Mouse (Mus musculus) forebrain, embryonic 10.5 days (tissue): Measurements from ENCODE around the gene Capn1. TPM values are rescaled to one million over a fixed set of nuclear protein-coding genes. Genes with fewer than 3 reads are reported as not detected.
A peak's percentile ranks its signal among the peaks of the same experiment; 100 is the strongest.

Source experiments
- DNase-seq: peaks from one replicate; pipeline ENCODE4 v3.0.0-alpha.2; 2017; ENCODE audit warnings: low spot score; ENCODE audit errors: extremely low spot score
- H3K27ac ChIP-seq: fragments of 300-500 bp; sonication (generic); 2 replicates; pipeline ENCODE4 v1.5.1; 2016; ENCODE audit warnings: mild to moderate bottlenecking
- H3K27me3 ChIP-seq: fragments of 300-500 bp; sonication (generic); 2 replicates; pipeline ENCODE4 v1.6.1; 2016; ENCODE audit warnings: mild to moderate bottlenecking; ENCODE audit not compliant: poor library complexity, severe bottlenecking
- H3K36me3 ChIP-seq: fragments of 300-500 bp; sonication (generic); replicated peaks from 2 replicates; pipeline ENCODE4 v1.6.1; 2016; ENCODE audit warnings: mild to moderate bottlenecking, moderate library complexity
- H3K4me1 ChIP-seq: fragments of 300-500 bp; sonication (generic); 2 replicates; pipeline ENCODE4 v1.6.1; 2016
- H3K4me3 ChIP-seq: fragments of 300-500 bp; sonication (generic); 2 replicates; pipeline ENCODE4 v1.5.1; 2016; ENCODE audit warnings: mild to moderate bottlenecking, moderate library complexity
- H3K9me3 ChIP-seq: fragments of 300-500 bp; sonication (generic); 2 replicates; pipeline ENCODE4 v1.6.1; 2016; ENCODE audit warnings: mild to moderate bottlenecking, moderate library complexity
- WGBS: fragments of 180-500 bp; shearing (Covaris S2); methylation state at CpG from one replicate; pipeline ENCODE4 v1.1.7; 2016; 5-methylcytosine and 5-hydroxymethylcytosine counted together
- polyA plus RNA-seq: library from polyadenylated mRNA; unstranded; fragments of >200 nt; fragmentation: Nextera tagmentation; extraction: Ambion mirVana; gene quantifications from 2 replicates; pipeline ENCODE4 v1.2.1, GENCODE M21; 2016

Capn1 gene
- 2.5 and 3.0 TPM in 2 replicates for polyA plus RNA-seq

GRCm38 (mm10) chr19:6015511-6016315, at the start of gene Capn1:
TSS of gene Capn1 (minus strand) at chr19:6015897.
- Histone ChIP-seq H3K27me3 (peaks cover 53% of the 10 kb centered on the region), H3K27ac (peak within 1 kb of the TSS; percentile 79), H3K9me3 (no peaks in the 10 kb centered on the region), H3K4me1 (peaks cover 21% of the 10 kb centered on the region), H3K36me3 (no peaks in the 10 kb centered on the region), H3K4me3 (peak within 1 kb of the TSS; percentile 66)
- DNase-seq: peak; percentile 78
- WGBS: 2% methylated on average over 40 of the region's 40 CpGs

GRCm38 (mm10) chr19:6063081-6063480, 47.4 kb upstream of the Capn1 start:
- WGBS: 95% methylated on average over 6 of the region's 6 CpGs
- no peaks in the 10 kb centered on the region for H3K9me3 ChIP-seq
- no peak for DNase-seq
- H3K4me1 ChIP-seq: peaks cover 62% of the 10 kb centered on the region
- H3K27ac ChIP-seq: no peak overlapping the region
- H3K36me3 ChIP-seq: peaks cover 37% of the 10 kb centered on the region
- peak overlapping the region; percentile 70; the same call in 1 of the 2 replicates for H3K4me3 ChIP-seq
- no peaks in the 10 kb centered on the region for H3K27me3 ChIP-seq

- H3K27me3 ChIP-seq: no peaks in the 10 kb centered on the region
- 82% methylated on average over 5 of the region's 5 CpGs for WGBS
- H3K36me3 ChIP-seq: peaks cover 37% of the 10 kb centered on the region
- no peaks in the 10 kb centered on the region for H3K9me3 ChIP-seq
- peak overlapping the region; percentile 70 for H3K4me3 ChIP-seq
- H3K27ac ChIP-seq: peak overlapping the region; percentile 92
- peaks cover 56% of the 10 kb centered on the region for H3K4me1 ChIP-seq
- no peak for DNase-seq
Observed at GRCm38 (mm10) chr19:6062418-6062817, 46.7 kb upstream of the Capn1 start.

GRCm38 (mm10) chr19:6061641-6062302, 46.1 kb upstream of the Capn1 start:
- peaks cover 37% of the 10 kb centered on the region for H3K36me3 ChIP-seq
- H3K9me3 ChIP-seq: no peaks in the 10 kb centered on the region
- H3K4me3 ChIP-seq: peak overlapping the region; percentile 70
- DNase-seq: peak; percentile 50
- H3K4me1 ChIP-seq: peaks cover 54% of the 10 kb centered on the region
- 4% methylated on average over 44 of the region's 44 CpGs for WGBS
- peak overlapping the region; percentile 92 for H3K27ac ChIP-seq
- no peaks in the 10 kb centered on the region for H3K27me3 ChIP-seq

- WGBS: under 1% methylated on average over 58 of the region's 58 CpGs
- DNase-seq: peak; percentile 94
- Histone ChIP-seq H3K9me3 (no peaks in the 10 kb centered on the region), H3K4me3 (peak within 1 kb of the TSS; percentile 70), H3K36me3 (peaks cover 40% of the 10 kb centered on the region), H3K27ac (peak within 1 kb of the TSS; percentile 92), H3K4me1 (peaks cover 54% of the 10 kb centered on the region), H3K27me3 (no peaks in the 10 kb centered on the region)
Observed at GRCm38 (mm10) chr19:6061021-6061533, 45.4 kb upstream of the Capn1 start, which contains the start of gene Znhit2. TSS of gene Znhit2 (plus strand) at chr19:6061192.

- Histone ChIP-seq H3K27me3 (no peaks in the 10 kb centered on the region), H3K9me3 (no peaks in the 10 kb centered on the region), H3K4me1 (peaks cover 49% of the 10 kb centered on the region), H3K27ac (no peak overlapping the region), H3K36me3 (peaks cover 58% of the 10 kb centered on the region), H3K4me3 (peak overlapping the region; percentile 85)
- DNase-seq: no peak
- WGBS: 86% methylated on average over 5 of the region's 5 CpGs
Observed at GRCm38 (mm10) chr19:6058966-6059365, 43.3 kb upstream of the Capn1 start.

- 41% methylated on average over 5 of the region's 5 CpGs for WGBS
- Histone ChIP-seq H3K4me1 (peaks cover 49% of the 10 kb centered on the region), H3K4me3 (peak overlapping the region; percentile 85), H3K27ac (peak overlapping the region; percentile 98), H3K9me3 (no peaks in the 10 kb centered on the region), H3K27me3 (no peaks in the 10 kb centered on the region), H3K36me3 (peaks cover 58% of the 10 kb centered on the region)
- no peak for DNase-seq
Observed at GRCm38 (mm10) chr19:6058513-6058912, 42.8 kb upstream of the Capn1 start.

GRCm38 (mm10) chr19:6057313-6058096, 41.8 kb upstream of the Capn1 start, which contains the start of the genes Mrpl49 and Fau:
TSS of gene Mrpl49 (minus strand) at chr19:6057785.
TSS of gene Fau (plus strand) at chr19:6057844.
- DNase-seq: peak; percentile 98
- Histone ChIP-seq H3K27ac (peak within 1 kb of the TSS; percentile 98), H3K4me3 (peak within 1 kb of the TSS; percentile 85), H3K36me3 (peaks cover 60% of the 10 kb centered on the region), H3K4me1 (peaks cover 42% of the 10 kb centered on the region), H3K27me3 (no peaks in the 10 kb centered on the region), H3K9me3 (no peaks in the 10 kb centered on the region)
- WGBS: under 1% methylated on average over 60 of the region's 63 CpGs

GRCm38 (mm10) chr19:6056696-6057095, 41.0 kb upstream of the Capn1 start:
- Histone ChIP-seq H3K27ac (peak overlapping the region; percentile 98; the same call in 1 of the 2 replicates), H3K27me3 (no peaks in the 10 kb centered on the region), H3K4me1 (peaks cover 34% of the 10 kb centered on the region), H3K36me3 (peaks cover 68% of the 10 kb centered on the region), H3K4me3 (peak overlapping the region; percentile 85), H3K9me3 (no peaks in the 10 kb centered on the region)
- 68% methylated on average over 4 of the region's 4 CpGs for WGBS
- no peak for DNase-seq

- no peaks in the 10 kb centered on the region for H3K9me3 ChIP-seq
- no peak overlapping the region for H3K27ac ChIP-seq
- H3K36me3 ChIP-seq: peaks cover 79% of the 10 kb centered on the region
- DNase-seq: no peak
- no peak overlapping the region for H3K4me3 ChIP-seq
- no peaks in the 10 kb centered on the region for H3K27me3 ChIP-seq
- H3K4me1 ChIP-seq: peaks cover 23% of the 10 kb centered on the region
- 88% methylated on average over 5 of the region's 5 CpGs for WGBS
Observed at GRCm38 (mm10) chr19:6054296-6054695, 38.6 kb upstream of the Capn1 start.

GRCm38 (mm10) chr19:6052516-6052915, 36.8 kb upstream of the Capn1 start:
- Histone ChIP-seq H3K4me3 (peak overlapping the region; percentile 8; the same call in 1 of the 2 replicates), H3K27me3 (no peaks in the 10 kb centered on the region), H3K9me3 (no peaks in the 10 kb centered on the region), H3K36me3 (peaks cover 87% of the 10 kb centered on the region), H3K4me1 (peaks cover 26% of the 10 kb centered on the region), H3K27ac (no peak overlapping the region)
- DNase-seq: no peak
- 86% methylated on average over 7 of the region's 7 CpGs for WGBS
